Mouse (Mus musculus) heart, postnatal 25 days (tissue): ENCODE results near the gene Mfsd4b5. TPM values are rescaled to one million over a fixed set of nuclear protein-coding genes. Genes with fewer than 3 reads are reported as not detected.

Experiments
- total RNA-seq, 2 experiments: library from RNA; stranded (reverse); gene quantifications; 2 replicates each; pipeline ENCODE4 v1.2.3; 2021

Mfsd4b5 gene
- total RNA-seq, 2 experiments from 2014 or later = 0.34 to 0.44 TPM

Other genes with a start within 250 kb of the Mfsd4b5 start
- gene Mfsd4b4, start 87.4 kb downstream of the Mfsd4b5 start, total RNA-seq = 1 to 10 TPM; 3.3 to 4.0 TPM
- not detected for gene Mfsd4b2, start 59.7 kb downstream of the Mfsd4b5 start, total RNA-seq
- 1 to 10 TPM; 4.0 to 5.7 TPM for gene Mfsd4b3, start 26.5 kb downstream of the Mfsd4b5 start, total RNA-seq
- gene Mfsd4b1, start 38.6 kb upstream of the Mfsd4b5 start, total RNA-seq = 1 to 10 TPM; 3.7 to 4.1 TPM
- 10 to 100 TPM; 23.0 to 25.2 TPM for gene Slc16a10, start 155.6 kb upstream of the Mfsd4b5 start, total RNA-seq